Mouse (Mus musculus): ENCODE results near the gene 4933405O20Rik.

Gene 4933405O20Rik

GRCm38 (mm10) chr7:50598890-50599289 is at the start of gene 4933405O20Rik:
4933405O20Rik (plus strand) TSS chr7:50599190.
- DNase-seq (ENCODE audit: low read depth) = no peak

DNA sequence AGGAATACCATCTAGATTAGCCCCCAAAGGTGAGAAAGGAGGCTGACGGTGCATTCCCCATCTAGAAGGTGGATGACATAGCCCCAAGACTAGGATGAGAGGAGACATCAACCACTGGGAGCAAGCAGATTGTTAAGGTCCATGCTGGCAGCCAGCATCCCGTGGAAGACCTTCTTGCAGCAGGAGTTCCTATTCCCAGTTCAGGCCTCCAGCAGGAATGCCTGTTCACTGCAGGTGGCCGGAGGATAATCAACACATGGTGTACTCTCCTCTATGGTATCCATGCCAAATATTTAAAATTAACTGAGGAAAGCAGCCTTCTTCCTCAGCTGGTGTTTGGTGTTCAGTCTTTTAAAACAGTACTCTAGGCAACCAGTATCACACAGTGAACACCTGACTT is 49.4 kb upstream of the 4933405O20Rik start:
- DNase-seq (ENCODE audit: low read depth) = no peak

DNA sequence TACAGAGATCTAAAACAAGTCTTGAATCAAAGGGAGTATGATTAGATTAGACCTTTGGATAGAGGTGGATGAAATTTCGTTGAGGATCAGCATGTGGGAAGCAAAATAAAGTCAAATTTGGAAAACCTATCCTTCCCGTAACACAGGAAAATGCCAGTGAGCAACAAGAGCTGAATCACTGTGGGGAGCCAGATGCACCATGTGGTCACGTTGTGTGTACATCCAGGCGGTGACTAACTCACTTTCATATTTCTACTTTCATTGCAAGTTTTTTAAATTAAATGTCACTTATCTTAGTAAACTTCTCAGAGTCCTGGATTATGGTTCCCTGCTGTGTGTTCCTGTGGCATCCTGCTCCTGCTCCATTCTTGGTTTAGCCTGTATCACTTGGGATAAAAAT is 47.6 kb upstream of the 4933405O20Rik start:
- no peak for DNase-seq (ENCODE audit: low read depth)

DNA sequence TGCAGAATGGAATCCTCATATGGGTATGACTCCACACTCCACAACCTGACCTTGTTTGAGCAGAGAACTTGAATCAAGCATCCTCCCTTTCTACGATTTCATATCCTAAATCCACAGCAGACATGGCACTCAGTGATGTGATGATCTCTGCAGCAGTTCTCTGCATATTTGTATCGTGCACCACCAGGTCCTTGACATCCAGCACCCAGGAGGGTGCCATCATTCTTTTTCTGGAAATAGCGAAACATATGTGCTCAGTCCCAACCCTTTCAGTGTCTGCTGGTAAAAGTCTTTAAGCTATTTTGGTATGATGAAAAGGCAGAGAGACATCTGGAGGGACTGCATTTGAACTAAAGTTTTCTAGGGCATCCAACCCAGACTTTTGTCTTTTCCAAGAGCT is 36.3 kb upstream of the 4933405O20Rik start:
- no peak for DNase-seq (ENCODE audit: low read depth)

DNA sequence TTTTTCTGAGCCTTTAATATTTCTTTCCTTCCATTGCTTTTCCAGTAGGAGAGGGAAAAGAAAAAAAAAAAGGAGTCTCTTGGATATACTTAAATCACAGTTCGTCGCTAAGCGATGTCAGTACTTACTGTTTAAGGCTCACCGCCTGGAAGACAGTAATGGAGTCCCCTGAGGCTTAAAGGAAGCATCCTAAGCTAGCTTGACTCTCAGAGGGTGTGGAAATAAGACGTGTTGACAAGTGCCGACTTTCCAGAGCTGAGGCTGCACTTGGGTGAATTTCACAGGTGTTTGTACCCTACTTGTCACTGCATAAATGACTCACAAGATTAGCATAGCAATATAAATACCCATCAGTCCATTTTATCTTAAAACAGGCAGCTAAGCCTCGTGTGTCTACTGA is 25.1 kb upstream of the 4933405O20Rik start:
- no peak for DNase-seq (ENCODE audit: low read depth)

- DNase-seq (ENCODE audit: low read depth) = no peak
These were observed 10.2 kb upstream of the 4933405O20Rik start for GRCm38 (mm10) chr7:50588642-50589424.

DNA sequence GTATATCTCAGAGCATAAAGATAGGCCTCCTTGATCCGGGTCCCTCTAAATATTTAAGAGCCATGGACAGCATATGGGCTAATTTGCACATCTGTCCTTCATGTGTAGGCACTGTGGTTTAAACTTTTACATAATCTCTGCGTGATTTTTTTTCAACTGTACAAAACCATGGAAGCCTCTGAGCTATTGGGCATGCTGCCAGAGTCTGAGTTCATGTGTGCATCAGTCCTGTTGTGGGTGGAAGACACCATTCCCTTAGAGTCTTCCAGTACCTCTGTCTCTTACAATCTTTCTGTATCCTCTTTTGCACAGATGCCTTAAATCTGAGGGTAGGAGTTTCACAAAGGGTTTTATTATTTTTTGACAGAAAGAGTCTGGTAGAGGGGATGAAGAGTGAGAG is 15.1 kb downstream of the 4933405O20Rik start:
- DNase-seq (ENCODE audit: low read depth) = no peak

GRCm38 (mm10) chr7:50629186-50629585 is 30.2 kb downstream of the 4933405O20Rik start:
- DNase-seq (ENCODE audit: low read depth) = no peak

GRCm38 (mm10) chr7:50633147-50633546 is 34.2 kb downstream of the 4933405O20Rik start:
- no peak for DNase-seq (ENCODE audit: low read depth)
